9 mouse cellular contexts compared by ENCODE assay signal in the genomic region with DNA sequence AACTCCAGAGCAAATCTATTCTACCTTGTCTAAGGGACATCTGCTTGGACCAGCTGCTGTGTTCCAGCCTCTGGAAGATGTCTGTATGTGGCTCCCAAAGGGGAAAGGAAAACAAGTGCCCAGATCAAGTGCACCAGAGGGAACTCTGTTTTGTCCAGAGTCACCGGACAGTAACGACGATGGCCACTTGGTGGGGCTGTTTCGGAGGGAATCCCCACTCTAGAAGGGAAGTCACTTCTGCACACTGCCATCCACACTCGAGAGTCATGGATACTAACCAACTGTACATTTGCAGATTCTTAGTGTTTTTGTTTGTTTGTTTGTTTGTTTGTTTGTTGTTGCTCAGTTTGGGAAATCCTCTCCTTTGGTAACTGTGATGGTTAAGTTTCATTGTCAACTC. TPM values are rescaled to one million over a fixed set of nuclear protein-coding genes. Genes with fewer than 3 reads are reported as not detected.
DNase-seq lines count a peak whose midpoint lies in the region; ATAC-seq lines count a peak whose summit lies in the region.
"Had no signal": no experiment of that assay in that cellular context is flagged by ENCODE, and none has a peak within 500 bp of the region (broad histone marks: within the 10 kb centered on the region; RNA-seq: fewer than 3 reads in every experiment).

No protein-coding gene starts in this region.

- WGBS in heart, embryonic 11.5 days (ENCODE audit: insufficient replicate concordance) = 37% methylated on average over 5 of the region's 5 CpGs

- no peaks in the 10 kb centered on the region for H3K4me1 ChIP-seq in heart, embryonic 11.5 days (ENCODE audit: control insufficient read depth, insufficient read depth, low read length)

- ATAC-seq in granulocyte monocyte progenitor cell, adult 5-6 weeks (replicated peaks; ENCODE audit: poor library complexity, severe bottlenecking) = peak; percentile 60
- no peak for ATAC-seq in heart, embryonic 11.5 days (replicated peaks; ENCODE audit: insufficient number of reproducible peaks, low FRiP score, low TSS enrichment)

- H3K9ac ChIP-seq in heart, embryonic 11.5 days (ENCODE audit: low read depth, low read length) = no peak overlapping the region
- H3K9ac ChIP-seq: neural tube, embryonic 13.5 days had no signal

- no peaks in the 10 kb centered on the region for H3K9me3 ChIP-seq in heart, embryonic 11.5 days (replicated peaks; ENCODE audit: control insufficient read depth, low read length)
- H3K9me3 ChIP-seq: neural tube, embryonic 13.5 days had no signal

- no peak overlapping the region for H3K4me2 ChIP-seq in heart, embryonic 11.5 days
- H3K4me2 ChIP-seq: neural tube, embryonic 13.5 days had no signal

- intact Hi-C loops in left cerebral cortex, postnatal 4 days (cut with DNase I) = no loop called here
- intact Hi-C loops in left cerebral cortex, postnatal 10 days (cut with DNase I) = loop anchor here (5.0 kb wide), 1 partner anchor 165 kb away; no protein-coding TSS in a partner anchor

- no peak overlapping the region for H3K4me3 ChIP-seq in heart, embryonic 11.5 days (ENCODE audit: low read depth, low read length)
- H3K4me3 ChIP-seq: neural tube, embryonic 13.5 days had no signal

- H3K27me3 ChIP-seq in heart, embryonic 11.5 days (ENCODE audit: control insufficient read depth, insufficient read depth, low read length) = no peaks in the 10 kb centered on the region
- H3K27me3 ChIP-seq: neural tube, embryonic 13.5 days had no signal

- H3K36me3 ChIP-seq in heart, embryonic 11.5 days (ENCODE audit: control insufficient read depth, insufficient read depth, low read length) = no peaks in the 10 kb centered on the region
- H3K36me3 ChIP-seq: neural tube, embryonic 13.5 days had no signal

- no peak overlapping the region for H3K27ac ChIP-seq in heart, embryonic 11.5 days (ENCODE audit: low read depth, low read length)
- H3K27ac ChIP-seq: neural tube, embryonic 13.5 days had no signal

- peak; percentile 35 for DNase-seq in embryo, embryonic 10 days (ENCODE audit: low spot score)
- DNase-seq in embryo, embryonic 9.5 days (ENCODE audit: extremely low spot score) = no peak
- DNase-seq in left cerebral cortex, postnatal 4 days = peak; percentile 48
- no peak for DNase-seq in left cerebral cortex, postnatal 10 days (ENCODE audit: extremely low spot score in 1 of 2, low spot score in 2 of 2)
- peak; percentile 49 for DNase-seq in ZHBTc4 (ENCODE audit: low read depth, low spot score)
- DNase-seq in right cerebral cortex, postnatal 14 days = peak; percentile 26

RNA-seq across cellular contexts. Expression of gene Hsd17b2, which starts 4.5 kb away (rescaled TPM):
- total RNA-seq in left cerebral cortex, postnatal 4 days (2021) = not detected
- total RNA-seq in left cerebral cortex, postnatal 10 days (2021) = under 1 TPM in 1 of 2 experiments, not detected in 1; 0.56 TPM
- total RNA-seq in granulocyte monocyte progenitor cell, adult 5-6 weeks (2014; fragmentation: Nextera tagmentation) = not detected in 2 replicates
- not detected in 2 replicates for total RNA-seq in granulocyte monocyte progenitor cell, adult 5-6 weeks (2017)
- polyA plus RNA-seq in heart, embryonic 11.5 days (2014; fragmentation: Nextera tagmentation; extraction: Ambion mirVana) = 0.34 and 0.46 TPM in 2 replicates

RNA-seq across cellular contexts. Expression of gene Sdr42e1, which starts 23.8 kb away (rescaled TPM):
- 1 to 10 TPM; 3.1 to 3.5 TPM for total RNA-seq in left cerebral cortex, postnatal 4 days (2021)
- total RNA-seq in left cerebral cortex, postnatal 10 days (2021) = 1 to 10 TPM; 4.1 to 4.9 TPM
- 1.9 and 3.8 TPM in 2 replicates for total RNA-seq in granulocyte monocyte progenitor cell, adult 5-6 weeks (2014; fragmentation: Nextera tagmentation)
- 6.0 and 9.6 TPM in 2 replicates for total RNA-seq in granulocyte monocyte progenitor cell, adult 5-6 weeks (2017)
- polyA plus RNA-seq in heart, embryonic 11.5 days (2014; fragmentation: Nextera tagmentation; extraction: Ambion mirVana) = 0.37 and 0.45 TPM in 2 replicates

Comparison
In these comparisons a context has a peak if more than half of its experiments do, and no peak if none do; other contexts are left out.
1. DNase-seq: peak in embryo, embryonic 10 days (single experiment), left cerebral cortex, postnatal 4 days (single experiment), ZHBTc4 (single experiment) and right cerebral cortex, postnatal 14 days (single experiment); none in embryo, embryonic 9.5 days (single experiment) and left cerebral cortex, postnatal 10 days (0 of 2).